Mouse (Mus musculus) olfactory bulb, adult 2 months (tissue): ENCODE data around the gene Kcnh1.

ENCODE experiments used
- CTCF ChIP-seq: fragments of 200-500 bp; IDR thresholded peaks from 2 replicates; pipeline ENCODE4 v1.5.1; 2012; ENCODE audit warnings: low read depth, mild to moderate bottlenecking, low read length, moderate library complexity; ENCODE audit not compliant: insufficient read depth
- POLR2A ChIP-seq: fragments of 200-500 bp; IDR thresholded peaks from 2 replicates; pipeline ENCODE4 v1.6.1; 2012; ENCODE audit warnings: mild to moderate bottlenecking, low read depth, low read length, moderate library complexity; ENCODE audit not compliant: insufficient read depth

GRCm38 (mm10) chr1:192314044-192314443, 123.5 kb downstream of the Kcnh1 start:
- TF ChIP-seq CTCF (no peak), POLR2A (no peak)
